Mouse (Mus musculus) liver, embryonic 13.5 days (tissue): Measurements from ENCODE around the gene Ccdc40. TPM values are rescaled to one million over a fixed set of nuclear protein-coding genes. Genes with fewer than 3 reads are reported as not detected.

Experiments
- ATAC-seq: fragments of 200-750 bp; cut with Nextera tagmentation; 2 replicates; pipeline ENCODE4 v1.8.0; 2017; ENCODE audit warnings: low read depth, mild to moderate bottlenecking, moderate number of reproducible peaks, moderate library complexity
- DNase-seq: peaks from one replicate; pipeline ENCODE4 v3.0.0; 2022
- H3K27ac ChIP-seq: fragments of 300-500 bp; sonication (generic); 2 replicates; pipeline ENCODE4 v1.5.1; 2015; ENCODE audit warnings: moderate library complexity, mild to moderate bottlenecking, inconsistent platforms
- H3K27me3 ChIP-seq: fragments of 300-500 bp; sonication (generic); 2 replicates; pipeline ENCODE4 v1.6.1; 2015; ENCODE audit warnings: mild to moderate bottlenecking, inconsistent platforms
- H3K36me3 ChIP-seq: fragments of 300-500 bp; sonication (generic); 2 replicates; pipeline ENCODE4 v1.6.1; 2015; ENCODE audit warnings: mild to moderate bottlenecking, inconsistent platforms
- H3K4me1 ChIP-seq: fragments of 300-500 bp; sonication (generic); replicated peaks from 2 replicates; pipeline ENCODE4 v1.6.1; 2015; ENCODE audit warnings: inconsistent platforms
- H3K4me2 ChIP-seq: fragments of 300-500 bp; sonication (generic); 2 replicates; pipeline ENCODE4 v1.6.1; 2015; ENCODE audit warnings: inconsistent platforms, mild to moderate bottlenecking, moderate library complexity
- H3K4me3 ChIP-seq: fragments of 300-500 bp; sonication (generic); replicated peaks from 2 replicates; pipeline ENCODE4 v1.5.1; 2015; ENCODE audit warnings: mild to moderate bottlenecking, inconsistent platforms
- H3K9ac ChIP-seq: fragments of 300-500 bp; sonication (generic); 2 replicates; pipeline ENCODE4 v1.6.1; 2015; ENCODE audit warnings: mild to moderate bottlenecking, inconsistent platforms
- H3K9me3 ChIP-seq: fragments of 300-500 bp; sonication (generic); replicated peaks from 2 replicates; pipeline ENCODE4 v1.6.1; 2016; ENCODE audit warnings: inconsistent platforms
- WGBS: fragments of 180-500 bp; shearing (Covaris S2); methylation state at CpG from one replicate; pipeline ENCODE4 v1.1.7; 2015; ENCODE audit not compliant: insufficient replicate concordance; 5-methylcytosine and 5-hydroxymethylcytosine counted together
- polyA plus RNA-seq: library from polyadenylated mRNA; unstranded; fragments of >200 nt; fragmentation: Nextera tagmentation; extraction: Ambion mirVana; gene quantifications from 2 replicates; pipeline ENCODE4 v1.2.1, GENCODE M21; 2015

Ccdc40 gene
- polyA plus RNA-seq, 1 experiment from 2014 or later, result 1.4 TPM

- DNase-seq (no peak), ATAC-seq (no peak)
- H3K4me3 ChIP-seq, result peak overlapping the region; percentile 97
- H3K27me3 ChIP-seq, result peaks cover 18% of the 10 kb centered on the region
- no peaks in the 10 kb centered on the region for H3K9me3 ChIP-seq
- H3K9ac ChIP-seq, result peak overlapping the region; percentile 97
- 8% methylated on average over 7 of the region's 7 CpGs for WGBS
- peak overlapping the region; percentile 87 for H3K27ac ChIP-seq
- peaks cover 44% of the 10 kb centered on the region for H3K36me3 ChIP-seq
- H3K4me2 ChIP-seq, result peak overlapping the region; percentile 90
- H3K4me1 ChIP-seq, result peaks cover 26% of the 10 kb centered on the region
Measured at GRCm38 (mm10) chr11:119298917-119299316, 70.5 kb downstream of the Ccdc40 start.

- peak within 1 kb of the TSS; percentile 87 for H3K27ac ChIP-seq
- peaks cover 26% of the 10 kb centered on the region for H3K4me1 ChIP-seq
- peak within 1 kb of the TSS; percentile 97 for H3K9ac ChIP-seq
- peaks cover 37% of the 10 kb centered on the region for H3K36me3 ChIP-seq
- no peaks in the 10 kb centered on the region for H3K9me3 ChIP-seq
- peak within 1 kb of the TSS; percentile 90 for H3K4me2 ChIP-seq
- WGBS, result under 1% methylated on average over 87 of the region's 89 CpGs
- H3K4me3 ChIP-seq, result peak within 1 kb of the TSS; percentile 97
- DNase-seq (peak; percentile 92), ATAC-seq (peak; percentile 94)
- peaks cover 25% of the 10 kb centered on the region for H3K27me3 ChIP-seq
Measured at GRCm38 (mm10) chr11:119299391-119300245, 71.2 kb downstream of the Ccdc40 start, which contains the start of gene Eif4a3. Gene Eif4a3, minus strand, starts transcription at chr11:119300089.

- DNase-seq (no peak), ATAC-seq (peak; percentile 73; the same call in 1 of the 2 replicates)
- 1% methylated on average over 31 of the region's 31 CpGs for WGBS
Measured at GRCm38 (mm10) chr11:119300246-119300935, 72.0 kb downstream of the Ccdc40 start.

GRCm38 (mm10) chr11:119300986-119301385, 72.6 kb downstream of the Ccdc40 start:
- H3K27me3 ChIP-seq, result peaks cover 31% of the 10 kb centered on the region
- H3K4me2 ChIP-seq, result peak overlapping the region; percentile 90
- 18% methylated on average over 2 of the region's 2 CpGs for WGBS
- peaks cover 23% of the 10 kb centered on the region for H3K36me3 ChIP-seq
- peaks cover 26% of the 10 kb centered on the region for H3K4me1 ChIP-seq
- no peak for DNase-seq
- ATAC-seq, result no peak
- no peaks in the 10 kb centered on the region for H3K9me3 ChIP-seq
- no peak overlapping the region for H3K27ac ChIP-seq
- H3K4me3 ChIP-seq, result peak overlapping the region; percentile 97
- H3K9ac ChIP-seq, result peak overlapping the region; percentile 97; the same call in 1 of the 2 replicates

More at GRCm38 (mm10) chr11:119300246-119300935, 72.0 kb downstream of the Ccdc40 start:
- Histone ChIP-seq H3K27ac (peak overlapping the region; percentile 66), H3K27me3 (peaks cover 31% of the 10 kb centered on the region), H3K36me3 (peaks cover 29% of the 10 kb centered on the region), H3K4me3 (peak overlapping the region; percentile 97), H3K4me2 (peak overlapping the region; percentile 90), H3K9ac (peak overlapping the region; percentile 97), H3K9me3 (no peaks in the 10 kb centered on the region), H3K4me1 (peaks cover 26% of the 10 kb centered on the region)

GRCm38 (mm10) chr11:119304904-119305712, 76.7 kb downstream of the Ccdc40 start:
- ATAC-seq (no peak), DNase-seq (peak; percentile 23)
- H3K9me3 ChIP-seq, result no peaks in the 10 kb centered on the region
- no peak overlapping the region for H3K27ac ChIP-seq
- H3K27me3 ChIP-seq, result peaks cover 40% of the 10 kb centered on the region
- 41% methylated on average over 16 of the region's 16 CpGs for WGBS
- no peak overlapping the region for H3K4me2 ChIP-seq
- no peak overlapping the region for H3K4me3 ChIP-seq
- H3K36me3 ChIP-seq, result no peaks in the 10 kb centered on the region
- peaks cover 12% of the 10 kb centered on the region for H3K4me1 ChIP-seq
- no peak overlapping the region for H3K9ac ChIP-seq

- Histone ChIP-seq H3K9ac (no peak overlapping the region), H3K4me1 (0 out of 2 replicates have a peak, but pooled peaks cover 4% of the 10 kb centered on the region), H3K4me2 (no peak overlapping the region), H3K9me3 (no peaks in the 10 kb centered on the region), H3K36me3 (no peaks in the 10 kb centered on the region), H3K27me3 (peaks cover 49% of the 10 kb centered on the region), H3K4me3 (no peak overlapping the region), H3K27ac (no peak overlapping the region)
- no peak for DNase-seq
- WGBS, result 44% methylated on average over 13 of the region's 13 CpGs
- ATAC-seq, result no peak
Measured at GRCm38 (mm10) chr11:119306762-119307657, 78.6 kb downstream of the Ccdc40 start.

GRCm38 (mm10) chr11:119307658-119307867, 79.2 kb downstream of the Ccdc40 start, which contains the start of gene Card14:
Gene Card14, plus strand, starts transcription at chr11:119307768.
- H3K4me3 ChIP-seq, result no peak within 1 kb of the TSS
- H3K4me2 ChIP-seq, result no peak within 1 kb of the TSS
- H3K36me3 ChIP-seq, result no peaks in the 10 kb centered on the region
- DNase-seq (no peak), ATAC-seq (no peak)
- 0 out of 2 replicates have a peak, but pooled peaks cover 4% of the 10 kb centered on the region for H3K4me1 ChIP-seq
- H3K27me3 ChIP-seq, result peaks cover 51% of the 10 kb centered on the region
- no peak within 1 kb of the TSS for H3K9ac ChIP-seq
- no peak within 1 kb of the TSS for H3K27ac ChIP-seq
- 30% methylated on average over 1 of the region's 1 CpGs for WGBS
- no peaks in the 10 kb centered on the region for H3K9me3 ChIP-seq

- H3K36me3 ChIP-seq, result no peaks in the 10 kb centered on the region
- H3K27me3 ChIP-seq, result peaks cover 47% of the 10 kb centered on the region
- no peak overlapping the region for H3K9ac ChIP-seq
- H3K4me2 ChIP-seq, result no peak overlapping the region
- no peak overlapping the region for H3K27ac ChIP-seq
- no peak for ATAC-seq
- WGBS, result 30% methylated on average over 11 of the region's 11 CpGs
- H3K4me3 ChIP-seq, result no peak overlapping the region
- no peak for DNase-seq
- H3K4me1 ChIP-seq, result 0 out of 2 replicates have a peak, but pooled peaks cover 4% of the 10 kb centered on the region
- H3K9me3 ChIP-seq, result no peaks in the 10 kb centered on the region
Measured at GRCm38 (mm10) chr11:119307916-119308315, 79.5 kb downstream of the Ccdc40 start.

GRCm38 (mm10) chr11:119310621-119311020, 82.2 kb downstream of the Ccdc40 start:
- peaks cover 24% of the 10 kb centered on the region for H3K27me3 ChIP-seq
- 14% methylated on average over 10 of the region's 10 CpGs for WGBS
- no peak overlapping the region for H3K4me2 ChIP-seq
- ATAC-seq (no peak), DNase-seq (no peak)
- no peaks in the 10 kb centered on the region for H3K36me3 ChIP-seq
- no peaks in the 10 kb centered on the region for H3K9me3 ChIP-seq
- H3K4me1 ChIP-seq, result 0 out of 2 replicates have a peak, but pooled peaks cover 4% of the 10 kb centered on the region
- no peak overlapping the region for H3K27ac ChIP-seq
- H3K9ac ChIP-seq, result no peak overlapping the region
- no peak overlapping the region for H3K4me3 ChIP-seq

GRCm38 (mm10) chr11:119314252-119314936, 86.0 kb downstream of the Ccdc40 start:
- H3K4me2 ChIP-seq, result no peak overlapping the region
- WGBS, result 57% methylated on average over 17 of the region's 17 CpGs
- ATAC-seq, result no peak
- H3K27me3 ChIP-seq, result peaks cover 15% of the 10 kb centered on the region
- no peaks in the 10 kb centered on the region for H3K4me1 ChIP-seq
- no peak overlapping the region for H3K27ac ChIP-seq
- no peaks in the 10 kb centered on the region for H3K9me3 ChIP-seq
- H3K4me3 ChIP-seq, result no peak overlapping the region
- DNase-seq, result no peak
- no peak overlapping the region for H3K9ac ChIP-seq
- no peaks in the 10 kb centered on the region for H3K36me3 ChIP-seq
